Mouse (Mus musculus) liver, postnatal 0 days (tissue): ENCODE data around the gene Exd1. TPM values are rescaled to one million over a fixed set of nuclear protein-coding genes. Genes with fewer than 3 reads are reported as not detected.
A peak's percentile ranks its signal among the peaks of the same experiment; 100 is the strongest.

Experiments
- ATAC-seq: fragments of 200-750 bp; cut with Nextera tagmentation; 2 replicates; pipeline ENCODE4 v1.8.0; 2017; ENCODE audit warnings: mild to moderate bottlenecking, moderate library complexity
- DNase-seq: peaks from one replicate; pipeline ENCODE4 v3.0.0-alpha.2; 2016
- H3K27ac ChIP-seq: fragments of 300-500 bp; sonication (generic); 2 replicates; pipeline ENCODE4 v1.5.1; 2014; ENCODE audit warnings: antibody characterized with exemption, moderate library complexity, mild to moderate bottlenecking, low read depth
- H3K27me3 ChIP-seq: fragments of 300-500 bp; sonication (generic); 2 replicates; pipeline ENCODE4 v1.6.1; 2014; ENCODE audit warnings: low read length, control low read depth, mixed read lengths; ENCODE audit not compliant: insufficient read depth
- H3K36me3 ChIP-seq: fragments of 300-500 bp; sonication (generic); replicated peaks from 2 replicates; pipeline ENCODE4 v1.6.1; 2014; ENCODE audit warnings: mild to moderate bottlenecking, control low read depth, low read length, moderate library complexity, mixed read lengths; ENCODE audit not compliant: insufficient read depth
- H3K4me1 ChIP-seq: fragments of 300-500 bp; sonication (generic); 2 replicates; pipeline ENCODE4 v1.6.1; 2014; ENCODE audit warnings: antibody characterized with exemption, mild to moderate bottlenecking, control low read depth; ENCODE audit not compliant: insufficient read depth
- H3K4me2 ChIP-seq: fragments of 300-500 bp; sonication (generic); 2 replicates; pipeline ENCODE4 v1.6.1; 2014; ENCODE audit warnings: low read depth, mild to moderate bottlenecking, low read length, moderate library complexity, mixed read lengths
- H3K4me3 ChIP-seq: fragments of 300-500 bp; sonication (generic); 2 replicates; pipeline ENCODE4 v1.5.1; 2014; ENCODE audit warnings: low read depth, low read length
- H3K9ac ChIP-seq: fragments of 300-500 bp; sonication (generic); replicated peaks from 2 replicates; pipeline ENCODE4 v1.6.1; 2014; ENCODE audit warnings: mild to moderate bottlenecking, moderate library complexity
- H3K9me3 ChIP-seq: fragments of 300-500 bp; sonication (generic); 2 replicates; pipeline ENCODE4 v1.6.1; 2016; ENCODE audit warnings: mild to moderate bottlenecking, control low read depth, low read length, mixed read lengths
- CTCF ChIP-seq: sonication (generic); IDR thresholded peaks from 2 replicates; pipeline ENCODE4 v1.5.1; 2016; ENCODE audit warnings: antibody characterized with exemption, low read depth
- EP300 ChIP-seq: IDR thresholded peaks from 2 replicates; pipeline ENCODE4 v1.6.1; 2016; ENCODE audit warnings: antibody characterized with exemption, low read depth, mild to moderate bottlenecking
- WGBS: fragments of 180-500 bp; shearing (Covaris S2); extraction: QIAGEN DNeasy Blood & Tissue Kit; methylation state at CpG from one replicate; pipeline ENCODE4 v1.1.7; 2014; ENCODE audit not compliant: insufficient replicate concordance; 5-methylcytosine and 5-hydroxymethylcytosine counted together
- polyA plus RNA-seq: library from polyadenylated mRNA; unstranded; fragments of >200 nt; fragmentation: Nextera tagmentation; extraction: Ambion mirVana; gene quantifications from 2 replicates; pipeline ENCODE4 v1.2.1, GENCODE M21; 2015

Gene Exd1
- polyA plus RNA-seq, 1 experiment from 2014 or later: 0.29 TPM

DNA sequence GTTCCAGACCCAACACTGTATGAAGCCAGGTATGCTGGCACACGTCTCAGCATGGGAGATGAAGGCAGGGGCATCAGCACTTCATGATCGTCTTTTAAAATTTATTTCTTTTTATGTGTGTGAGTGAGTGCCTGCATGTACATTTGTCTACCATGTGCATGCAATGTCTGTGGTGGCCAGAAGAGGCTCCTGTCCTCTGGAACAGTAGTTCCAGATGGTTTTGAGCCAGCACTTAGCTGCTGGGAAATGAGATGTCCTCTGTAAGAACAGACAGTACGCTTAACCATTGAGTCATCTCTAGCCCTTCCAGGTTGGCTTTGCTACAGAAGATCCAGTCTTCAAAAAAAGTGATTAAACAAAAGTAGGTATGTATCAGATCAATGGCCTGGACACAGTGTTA is 43.8 kb upstream of the Exd1 start:
- no peak overlapping the region for H3K27ac ChIP-seq
- H3K9me3 ChIP-seq: no peaks in the 10 kb centered on the region
- no peak overlapping the region for H3K4me2 ChIP-seq
- ATAC-seq: no peak
- H3K4me1 ChIP-seq: peaks cover 7% of the 10 kb centered on the region
- H3K4me3 ChIP-seq: no peak overlapping the region
- no peak for DNase-seq
- H3K27me3 ChIP-seq: no peaks in the 10 kb centered on the region
- no peak overlapping the region for H3K9ac ChIP-seq
- no peak for TF ChIP-seq EP300
- peak; percentile 59 for TF ChIP-seq CTCF
- H3K36me3 ChIP-seq: peaks cover 10% of the 10 kb centered on the region
- 88% methylated on average over 3 of the region's 3 CpGs for WGBS

GRCm38 (mm10) chr2:119587383-119587782 is 40.0 kb upstream of the Exd1 start:
- no peaks in the 10 kb centered on the region for H3K9me3 ChIP-seq
- no peak overlapping the region for H3K4me3 ChIP-seq
- H3K9ac ChIP-seq: no peak overlapping the region
- H3K27ac ChIP-seq: no peak overlapping the region
- H3K4me2 ChIP-seq: no peak overlapping the region
- peaks cover 17% of the 10 kb centered on the region for H3K36me3 ChIP-seq
- DNase-seq (peak; percentile 84), ATAC-seq (peak; percentile 77)
- no peak for TF ChIP-seq EP300
- peak; percentile 95 for TF ChIP-seq CTCF
- no peaks in the 10 kb centered on the region for H3K27me3 ChIP-seq
- H3K4me1 ChIP-seq: no peaks in the 10 kb centered on the region
- 15% methylated on average over 4 of the region's 4 CpGs for WGBS

- DNase-seq (no peak), ATAC-seq (no peak)
- Histone ChIP-seq H3K4me3 (no peak overlapping the region), H3K4me2 (no peak overlapping the region), H3K9me3 (no peaks in the 10 kb centered on the region), H3K9ac (no peak overlapping the region), H3K36me3 (peaks cover 14% of the 10 kb centered on the region), H3K27ac (no peak overlapping the region), H3K4me1 (no peaks in the 10 kb centered on the region; the same call in 1 of the 2 replicates), H3K27me3 (no peaks in the 10 kb centered on the region)
- TF ChIP-seq CTCF: no peak
- TF ChIP-seq EP300: no peak
- 67% methylated on average over 8 of the region's 8 CpGs for whole genome bisulfite sequencing
These were observed 36.9 kb upstream of the Exd1 start for GRCm38 (mm10) chr2:119584282-119584681.

DNA sequence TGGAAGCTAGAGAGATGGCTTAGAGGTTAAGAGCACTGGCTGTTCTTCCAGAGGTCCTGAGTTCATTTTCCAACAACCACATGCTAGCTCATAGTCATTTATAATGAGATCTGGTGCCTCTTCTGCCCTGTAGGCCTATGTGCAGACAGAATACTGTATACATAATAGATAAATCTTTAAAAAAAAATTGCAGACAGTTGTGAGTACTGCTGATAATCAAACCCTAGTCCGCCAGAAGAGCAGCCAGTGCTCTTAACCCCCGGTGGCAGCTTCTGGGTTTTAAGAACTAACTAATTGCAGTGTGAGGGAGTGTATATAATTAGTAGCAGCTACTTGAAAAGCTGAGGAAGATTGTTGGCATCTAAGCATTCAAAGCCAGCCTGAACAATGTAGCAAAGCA is 36.0 kb upstream of the Exd1 start:
- H3K9ac ChIP-seq: no peak overlapping the region
- no peak for ATAC-seq
- no peak overlapping the region for H3K4me3 ChIP-seq
- no peaks in the 10 kb centered on the region for H3K9me3 ChIP-seq
- TF ChIP-seq EP300 (no peak), CTCF (no peak)
- H3K4me2 ChIP-seq: no peak overlapping the region
- peaks cover 16% of the 10 kb centered on the region for H3K36me3 ChIP-seq
- H3K27me3 ChIP-seq: no peaks in the 10 kb centered on the region
- DNase-seq: no peak
- H3K4me1 ChIP-seq: no peaks in the 10 kb centered on the region; the same call in 1 of the 2 replicates
- H3K27ac ChIP-seq: no peak overlapping the region
- 40% methylated on average over 2 of the region's 2 CpGs for WGBS

DNA sequence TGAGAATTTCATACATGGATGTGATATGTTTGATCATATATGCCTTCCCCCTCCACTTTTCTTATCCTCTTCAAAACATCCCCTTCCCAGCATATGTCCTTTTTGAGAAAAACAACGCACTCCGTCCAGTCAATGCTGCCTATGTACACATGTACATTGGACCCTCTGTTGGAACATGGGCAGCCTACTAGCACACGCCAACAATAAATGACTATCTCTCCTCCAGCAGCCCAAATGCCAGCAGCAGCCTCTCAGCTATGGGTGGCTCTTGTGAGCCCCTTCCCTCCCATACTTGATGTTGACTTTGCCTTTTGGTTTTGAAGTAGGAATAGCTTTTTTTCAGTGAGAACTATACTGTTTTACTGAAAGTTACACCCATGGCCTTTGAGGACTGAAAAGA is 34.1 kb upstream of the Exd1 start:
- no peaks in the 10 kb centered on the region for H3K27me3 ChIP-seq
- peak; percentile 31; the same call in 1 of the 2 replicates for TF ChIP-seq EP300
- TF ChIP-seq CTCF: no peak
- H3K9me3 ChIP-seq: no peaks in the 10 kb centered on the region
- ATAC-seq (peak; percentile 91), DNase-seq (peak; percentile 32)
- H3K4me3 ChIP-seq: no peak overlapping the region
- H3K4me2 ChIP-seq: no peak overlapping the region
- H3K27ac ChIP-seq: peak overlapping the region; percentile 92
- H3K36me3 ChIP-seq: peaks cover 26% of the 10 kb centered on the region
- 61% methylated on average over 3 of the region's 3 CpGs for WGBS
- H3K4me1 ChIP-seq: no peaks in the 10 kb centered on the region; the same call in 1 of the 2 replicates
- H3K9ac ChIP-seq: no peak overlapping the region; the same call in 1 of the 2 replicates

GRCm38 (mm10) chr2:119572471-119572870 is 25.0 kb upstream of the Exd1 start:
- 46% methylated on average over 1 of the region's 1 CpGs for WGBS
- DNase-seq: peak; percentile 49

More at GRCm38 (mm10) chr2:119572471-119572870, 25.0 kb upstream of the Exd1 start:
- peak; percentile 61 for ATAC-seq
- peaks cover 37% of the 10 kb centered on the region for H3K36me3 ChIP-seq
- no peaks in the 10 kb centered on the region for H3K9me3 ChIP-seq
- peak overlapping the region; percentile 70 for H3K27ac ChIP-seq
- H3K27me3 ChIP-seq: no peaks in the 10 kb centered on the region
- no peak overlapping the region for H3K4me3 ChIP-seq
- TF ChIP-seq EP300: peak; percentile 77
- TF ChIP-seq CTCF: no peak
- no peak overlapping the region for H3K9ac ChIP-seq
- H3K4me1 ChIP-seq: peaks cover 5% of the 10 kb centered on the region
- no peak overlapping the region for H3K4me2 ChIP-seq
